Mouse (Mus musculus) lung, postnatal 0 days (tissue): ENCODE measurements around the gene Usb1. TPM values are rescaled to one million over a fixed set of nuclear protein-coding genes. Genes with fewer than 3 reads are reported as not detected.

Experiments
- ATAC-seq: fragments of 200-750 bp; cut with Nextera tagmentation; 2 replicates; pipeline ENCODE4 v1.8.0; 2017; ENCODE audit warnings: moderate library complexity
- DNase-seq: peaks from one replicate; pipeline ENCODE4 v3.0.0-alpha.2; 2016; ENCODE audit warnings: low spot score
- H3K27ac ChIP-seq: fragments of 300-500 bp; sonication (generic); 2 replicates; pipeline ENCODE4 v1.5.1; 2014; ENCODE audit warnings: antibody characterized with exemption, mild to moderate bottlenecking, low read length, mixed read lengths
- H3K27me3 ChIP-seq: fragments of 300-500 bp; sonication (generic); replicated peaks from 2 replicates; pipeline ENCODE4 v1.6.1; 2014; ENCODE audit warnings: low read length, mixed read lengths; ENCODE audit not compliant: insufficient read depth
- H3K36me3 ChIP-seq: fragments of 300-500 bp; sonication (generic); 2 replicates; pipeline ENCODE4 v1.6.1; 2014; ENCODE audit warnings: low read length, mixed read lengths; ENCODE audit not compliant: insufficient read depth
- H3K4me1 ChIP-seq: fragments of 300-500 bp; sonication (generic); 2 replicates; pipeline ENCODE4 v1.6.1; 2014; ENCODE audit warnings: antibody characterized with exemption, low read depth, low read length, mixed read lengths; ENCODE audit not compliant: insufficient read depth
- H3K4me2 ChIP-seq: fragments of 300-500 bp; sonication (generic); replicated peaks from 2 replicates; pipeline ENCODE4 v1.6.1; 2014; ENCODE audit warnings: low read depth, mild to moderate bottlenecking, low read length, moderate library complexity, mixed read lengths
- H3K4me3 ChIP-seq: fragments of 300-500 bp; sonication (generic); 2 replicates; pipeline ENCODE4 v1.5.1; 2014; ENCODE audit warnings: low read depth, low read length
- H3K9ac ChIP-seq: fragments of 300-500 bp; sonication (generic); replicated peaks from 2 replicates; pipeline ENCODE4 v1.6.1; 2014; ENCODE audit warnings: low read depth, mild to moderate bottlenecking
- H3K9me3 ChIP-seq: fragments of 300-500 bp; sonication (generic); 2 replicates; pipeline ENCODE4 v1.6.1; 2016; ENCODE audit warnings: low read length, mixed read lengths
- CTCF ChIP-seq: IDR thresholded peaks from 2 replicates; pipeline ENCODE4 v1.5.1; 2016; ENCODE audit warnings: antibody characterized with exemption, mild to moderate bottlenecking
- EP300 ChIP-seq: IDR thresholded peaks from 2 replicates; pipeline ENCODE4 v1.6.1; 2016; ENCODE audit warnings: antibody characterized with exemption, mild to moderate bottlenecking, control low read depth
- WGBS: fragments of 180-500 bp; shearing (Covaris S2); extraction: QIAGEN DNeasy Blood & Tissue Kit; methylation state at CpG from one replicate; pipeline ENCODE4 v1.1.7; 2014; 5-methylcytosine and 5-hydroxymethylcytosine counted together
- polyA plus RNA-seq: library from polyadenylated mRNA; unstranded; fragments of >200 nt; fragmentation: Nextera tagmentation; extraction: Ambion mirVana; gene quantifications from 2 replicates; pipeline ENCODE4 v1.2.1, GENCODE M21; 2015

Usb1 gene
- polyA plus RNA-seq, 1 experiment from 2014 or later, result 39.2 TPM

DNA sequence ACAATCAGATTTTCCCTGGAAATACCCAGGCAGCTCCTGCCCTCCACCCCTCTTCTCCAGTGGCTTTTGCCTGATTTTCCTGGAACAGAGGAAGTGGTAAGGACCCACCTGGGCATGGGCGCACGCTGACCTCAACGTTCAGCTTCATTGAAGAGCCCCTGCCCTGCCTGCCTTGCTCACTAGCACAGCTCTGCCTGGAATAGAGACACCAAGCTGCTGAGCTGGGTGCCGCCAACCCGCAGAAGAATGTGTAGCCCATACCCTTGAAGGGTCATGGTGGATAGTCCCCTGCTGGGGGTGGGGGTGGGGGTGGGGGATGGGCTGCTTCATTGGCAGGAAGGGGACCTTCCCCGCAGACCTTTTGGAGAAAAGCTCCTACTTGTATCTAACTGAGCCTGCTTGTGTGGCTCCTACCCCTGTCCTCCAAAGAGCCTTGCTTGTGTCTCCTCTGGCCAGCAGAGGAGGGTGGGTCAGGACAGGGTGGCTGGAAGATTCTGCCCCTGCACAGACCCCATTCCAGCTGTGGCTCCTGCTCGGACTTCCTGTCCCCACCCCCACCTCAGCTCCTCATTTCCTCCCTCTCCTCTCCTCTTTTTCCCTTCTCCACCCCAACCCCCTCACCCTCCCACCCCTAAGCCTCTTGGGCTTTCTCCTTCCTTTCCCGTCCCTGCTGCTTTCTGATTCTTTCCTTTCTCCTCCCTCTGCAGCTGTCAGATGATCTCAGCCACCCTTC lies 63.3 kb downstream of the Usb1 start:
- Histone ChIP-seq H3K9ac (no peak overlapping the region), H3K27ac (no peak overlapping the region), H3K4me1 (peaks cover 5% of the 10 kb centered on the region; the same call in 1 of the 2 replicates), H3K36me3 (no peaks in the 10 kb centered on the region), H3K4me2 (no peak overlapping the region), H3K9me3 (no peaks in the 10 kb centered on the region), H3K27me3 (no peaks in the 10 kb centered on the region), H3K4me3 (no peak overlapping the region)
- WGBS, result 13% methylated on average over 8 of the region's 8 CpGs
- no peak for DNase-seq
- no peak for TF ChIP-seq EP300
- no peak for TF ChIP-seq CTCF
- ATAC-seq, result peak; percentile 19; the same call in 1 of the 2 replicates

DNA sequence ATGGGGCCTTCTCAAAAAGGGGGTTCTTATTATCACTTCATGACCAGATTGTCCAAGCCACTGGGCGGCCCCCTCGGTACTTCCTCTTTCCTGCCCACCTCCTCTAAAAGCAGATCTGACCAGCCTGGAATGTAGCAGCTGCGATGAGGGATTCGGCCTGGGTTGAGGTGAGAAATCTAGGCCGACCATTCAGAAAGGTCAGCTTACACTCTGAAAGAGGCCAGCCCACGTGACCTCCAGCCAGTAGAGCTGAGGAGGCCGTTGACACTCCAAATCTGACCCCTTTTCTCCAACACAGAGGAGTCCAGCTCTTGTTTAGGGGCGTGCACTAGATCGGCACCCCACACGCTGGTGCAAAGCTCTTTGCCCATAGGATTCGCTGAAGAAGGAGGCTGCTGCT lies 64.7 kb downstream of the Usb1 start:
- DNase-seq (no peak), ATAC-seq (no peak)
- Histone ChIP-seq H3K27ac (no peak overlapping the region), H3K36me3 (no peaks in the 10 kb centered on the region), H3K27me3 (no peaks in the 10 kb centered on the region), H3K9ac (no peak overlapping the region), H3K4me3 (no peak overlapping the region), H3K4me1 (peaks cover 5% of the 10 kb centered on the region; the same call in 1 of the 2 replicates), H3K9me3 (no peaks in the 10 kb centered on the region), H3K4me2 (no peak overlapping the region)
- WGBS, result 39% methylated on average over 11 of the region's 11 CpGs
- TF ChIP-seq EP300 (0 out of 2 replicates have a peak, but pooled peaks have one; percentile 1), CTCF (no peak)

Other genes with a start within 250 kb of the Usb1 start
- 23.7 and 32.4 TPM in 2 replicates for gene Kifc3, start 129.5 kb upstream of the Usb1 start, polyA plus RNA-seq
- 3.3 and 4.0 TPM in 2 replicates for gene Cngb1, start 25.7 kb upstream of the Usb1 start, polyA plus RNA-seq
- gene Tepp, start 21.7 kb upstream of the Usb1 start, polyA plus RNA-seq, result 1.3 and 2.1 TPM in 2 replicates
- 5.9 and 6.0 TPM in 2 replicates for gene Zfp319, start 334 bp upstream of the Usb1 start, polyA plus RNA-seq
- gene Mmp15, start 20.0 kb downstream of the Usb1 start, polyA plus RNA-seq, result 25.8 and 26.0 TPM in 2 replicates
- gene Cfap20, start 102.6 kb downstream of the Usb1 start, polyA plus RNA-seq, result 126 and 138 TPM in 2 replicates
- 8.3 and 9.8 TPM in 2 replicates for gene Csnk2a2, start 157.8 kb downstream of the Usb1 start, polyA plus RNA-seq
- gene Ccdc113, start 201.8 kb downstream of the Usb1 start, polyA plus RNA-seq, result 13.1 and 18.1 TPM in 2 replicates
- gene Prss54, start 244.1 kb downstream of the Usb1 start, polyA plus RNA-seq, result not detected in 2 replicates